Mouse (Mus musculus): ENCODE results near the gene Taf6l. TPM values are rescaled to one million over a fixed set of nuclear protein-coding genes. Genes with fewer than 3 reads are reported as not detected.

Gene Taf6l
- polyA plus RNA-seq, 1 experiment, result 17.1 TPM

GRCm38 (mm10) chr19:8755652-8756051 is 30.6 kb downstream of the Taf6l start:
- no peak for TF ChIP-seq EP300 (IDR thresholded peaks at IDR 0.05; ENCODE audit: insufficient read depth, low read depth, low read length)
- no peak for TF ChIP-seq POLR2A (IDR thresholded peaks at IDR 0.05; ENCODE audit: insufficient read depth, low read length)
- Histone ChIP-seq H3K9ac (ENCODE audit: low read depth, poor library complexity, severe bottlenecking) (peak overlapping the region; percentile 95), H3K27ac (ENCODE audit: insufficient read depth, low read length) (no peak overlapping the region), H3K27me3 (ENCODE audit: control insufficient read depth, insufficient read depth, low read length, poor library complexity, severe bottlenecking) (no peaks in the 10 kb centered on the region), H3K4me3 (ENCODE audit: low read depth, low read length) (no peak overlapping the region), H3K9me3 (replicated peaks; ENCODE audit: control insufficient read depth, insufficient read depth, low read length, poor library complexity, severe bottlenecking) (no peaks in the 10 kb centered on the region), H3K4me1 (ENCODE audit: control insufficient read depth, insufficient read depth, low read length) (no peaks in the 10 kb centered on the region), H3K36me3 (ENCODE audit: control insufficient read depth, insufficient read depth, low read length, poor library complexity, severe bottlenecking) (peaks cover 8% of the 10 kb centered on the region)

GRCm38 (mm10) chr19:8747368-8747767 is 38.8 kb downstream of the Taf6l start:
- Histone ChIP-seq H3K9me3 (replicated peaks; ENCODE audit: control insufficient read depth, insufficient read depth, low read length, poor library complexity, severe bottlenecking) (no peaks in the 10 kb centered on the region), H3K36me3 (ENCODE audit: control insufficient read depth, insufficient read depth, low read length, poor library complexity, severe bottlenecking) (peaks cover 32% of the 10 kb centered on the region), H3K4me3 (ENCODE audit: low read depth, low read length) (no peak overlapping the region), H3K27ac (ENCODE audit: insufficient read depth, low read length) (no peak overlapping the region), H3K27me3 (ENCODE audit: control insufficient read depth, insufficient read depth, low read length, poor library complexity, severe bottlenecking) (no peaks in the 10 kb centered on the region), H3K4me1 (ENCODE audit: control insufficient read depth, insufficient read depth, low read length) (no peaks in the 10 kb centered on the region), H3K9ac (ENCODE audit: low read depth, poor library complexity, severe bottlenecking) (no peak overlapping the region)
- TF ChIP-seq CTCF (IDR thresholded peaks at IDR 0.05; ENCODE audit: low read depth, low read length) (no peak), EP300 (IDR thresholded peaks at IDR 0.05; ENCODE audit: insufficient read depth, low read depth, low read length) (no peak), POLR2A (IDR thresholded peaks at IDR 0.05; ENCODE audit: insufficient read depth, low read length) (no peak)

GRCm38 (mm10) chr19:8745382-8745781 is 40.8 kb downstream of the Taf6l start:
- H3K4me1 ChIP-seq (ENCODE audit: control insufficient read depth, insufficient read depth, low read length), result no peaks in the 10 kb centered on the region
- H3K36me3 ChIP-seq (ENCODE audit: control insufficient read depth, insufficient read depth, low read length, poor library complexity, severe bottlenecking), result peaks cover 29% of the 10 kb centered on the region
- H3K27ac ChIP-seq (ENCODE audit: insufficient read depth, low read length), result no peak overlapping the region
- no peaks in the 10 kb centered on the region for H3K27me3 ChIP-seq (ENCODE audit: control insufficient read depth, insufficient read depth, low read length, poor library complexity, severe bottlenecking)
- no peak overlapping the region for H3K9ac ChIP-seq (ENCODE audit: low read depth, poor library complexity, severe bottlenecking)
- H3K9me3 ChIP-seq (replicated peaks; ENCODE audit: control insufficient read depth, insufficient read depth, low read length, poor library complexity, severe bottlenecking), result no peaks in the 10 kb centered on the region
- no peak overlapping the region for H3K4me3 ChIP-seq (ENCODE audit: low read depth, low read length)
- TF ChIP-seq EP300 (IDR thresholded peaks at IDR 0.05; ENCODE audit: insufficient read depth, low read depth, low read length), result no peak
- TF ChIP-seq POLR2A (IDR thresholded peaks at IDR 0.05; ENCODE audit: insufficient read depth, low read length), result no peak
- TF ChIP-seq CTCF (IDR thresholded peaks at IDR 0.05; ENCODE audit: low read depth, low read length), result no peak

- Histone ChIP-seq H3K4me3 (ENCODE audit: low read depth, low read length) (peak overlapping the region; percentile 87), H3K4me1 (ENCODE audit: control insufficient read depth, insufficient read depth, low read length) (no peaks in the 10 kb centered on the region), H3K9ac (ENCODE audit: low read depth, poor library complexity, severe bottlenecking) (peak overlapping the region; percentile 66), H3K27ac (ENCODE audit: insufficient read depth, low read length) (no peak overlapping the region), H3K36me3 (ENCODE audit: control insufficient read depth, insufficient read depth, low read length, poor library complexity, severe bottlenecking) (peaks cover 37% of the 10 kb centered on the region), H3K9me3 (replicated peaks; ENCODE audit: control insufficient read depth, insufficient read depth, low read length, poor library complexity, severe bottlenecking) (no peaks in the 10 kb centered on the region), H3K27me3 (ENCODE audit: control insufficient read depth, insufficient read depth, low read length, poor library complexity, severe bottlenecking) (no peaks in the 10 kb centered on the region)
- TF ChIP-seq EP300 (IDR thresholded peaks at IDR 0.05; ENCODE audit: insufficient read depth, low read depth, low read length) (no peak), POLR2A (IDR thresholded peaks at IDR 0.05; ENCODE audit: insufficient read depth, low read length) (no peak), CTCF (IDR thresholded peaks at IDR 0.05; ENCODE audit: low read depth, low read length) (no peak)
Observed at GRCm38 (mm10) chr19:8742176-8742575, 44.0 kb downstream of the Taf6l start.

GRCm38 (mm10) chr19:8741243-8741869 is 44.9 kb downstream of the Taf6l start, which contains the start of gene Stx5a:
Gene Stx5a (plus strand): TSS chr19:8741413.
- H3K4me1 ChIP-seq (ENCODE audit: control insufficient read depth, insufficient read depth, low read length), result no peaks in the 10 kb centered on the region
- TF ChIP-seq POLR2A (IDR thresholded peaks at IDR 0.05; ENCODE audit: insufficient read depth, low read length) (peak; percentile 30), EP300 (IDR thresholded peaks at IDR 0.05; ENCODE audit: insufficient read depth, low read depth, low read length) (no peak)
- peak within 1 kb of the TSS; percentile 66 for H3K9ac ChIP-seq (ENCODE audit: low read depth, poor library complexity, severe bottlenecking)
- H3K27me3 ChIP-seq (ENCODE audit: control insufficient read depth, insufficient read depth, low read length, poor library complexity, severe bottlenecking), result no peaks in the 10 kb centered on the region
- peak within 1 kb of the TSS; percentile 87 for H3K4me3 ChIP-seq (ENCODE audit: low read depth, low read length)
- peaks cover 36% of the 10 kb centered on the region for H3K36me3 ChIP-seq (ENCODE audit: control insufficient read depth, insufficient read depth, low read length, poor library complexity, severe bottlenecking)
- peak within 1 kb of the TSS; percentile 70 for H3K27ac ChIP-seq (ENCODE audit: insufficient read depth, low read length)
- no peaks in the 10 kb centered on the region for H3K9me3 ChIP-seq (replicated peaks; ENCODE audit: control insufficient read depth, insufficient read depth, low read length, poor library complexity, severe bottlenecking)

GRCm38 (mm10) chr19:8740603-8741002 is 45.6 kb downstream of the Taf6l start, which contains the start of gene 1700092M07Rik:
Gene 1700092M07Rik (plus strand): TSS chr19:8740718.
- Histone ChIP-seq H3K36me3 (ENCODE audit: control insufficient read depth, insufficient read depth, low read length, poor library complexity, severe bottlenecking) (peaks cover 35% of the 10 kb centered on the region), H3K9ac (ENCODE audit: low read depth, poor library complexity, severe bottlenecking) (peak within 1 kb of the TSS; percentile 66), H3K27me3 (ENCODE audit: control insufficient read depth, insufficient read depth, low read length, poor library complexity, severe bottlenecking) (no peaks in the 10 kb centered on the region), H3K27ac (ENCODE audit: insufficient read depth, low read length) (peak within 1 kb of the TSS; percentile 70), H3K9me3 (replicated peaks; ENCODE audit: control insufficient read depth, insufficient read depth, low read length, poor library complexity, severe bottlenecking) (no peaks in the 10 kb centered on the region), H3K4me3 (ENCODE audit: low read depth, low read length) (peak within 1 kb of the TSS; percentile 87), H3K4me1 (ENCODE audit: control insufficient read depth, insufficient read depth, low read length) (no peaks in the 10 kb centered on the region)
- TF ChIP-seq EP300 (IDR thresholded peaks at IDR 0.05; ENCODE audit: insufficient read depth, low read depth, low read length), result no peak
- no peak for TF ChIP-seq CTCF (IDR thresholded peaks at IDR 0.05; ENCODE audit: low read depth, low read length)
- no peak for TF ChIP-seq POLR2A (IDR thresholded peaks at IDR 0.05; ENCODE audit: insufficient read depth, low read length)

Data from ES-Bruce4 (cell line).